Mouse (Mus musculus): ENCODE measurements around the gene Gstp3.

DNA sequence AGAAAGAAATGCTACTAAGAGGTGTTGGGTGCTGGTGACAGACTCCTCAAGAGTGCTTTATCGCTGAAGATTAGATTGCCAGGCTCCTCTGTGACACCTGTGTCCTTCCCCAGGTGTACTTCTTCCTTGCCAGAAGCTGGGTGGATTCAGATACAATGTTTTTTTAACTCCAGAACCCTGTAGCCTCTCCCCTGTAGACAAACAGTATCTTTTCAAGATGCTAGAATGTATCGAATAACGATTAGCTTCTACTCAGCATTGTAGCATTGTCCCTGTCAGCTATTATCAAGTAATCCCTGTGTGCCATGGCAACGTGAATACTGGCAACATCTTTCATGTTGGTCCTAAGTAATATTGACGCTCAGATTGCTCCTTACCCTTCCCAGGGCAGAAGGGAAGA lies 25.6 kb downstream of the Gstp3 start:
- TF ChIP-seq CTCF (IDR thresholded peaks at IDR 0.05) = no peak
- no peak for TF ChIP-seq POLR2A (IDR thresholded peaks at IDR 0.05; ENCODE audit: insufficient read depth, low read depth, low read length)

All from heart, adult 2 months (tissue).